Mouse (Mus musculus): ENCODE data around the gene Pld6.

GRCm38 (mm10) chr11:59737250-59737649 is 50.2 kb downstream of the Pld6 start:
- TF ChIP-seq POLR2A (IDR thresholded peaks at IDR 0.05; ENCODE audit: low read depth, low read length), result no peak
- TF ChIP-seq CTCF (IDR thresholded peaks at IDR 0.05; ENCODE audit: borderline replicate concordance, insufficient read depth, low read length), result no peak
